Mouse (Mus musculus): ENCODE results near the gene Dvl1. TPM values are rescaled to one million over a fixed set of nuclear protein-coding genes. Genes with fewer than 3 reads are reported as not detected.
A peak's percentile ranks its signal among the peaks of the same experiment; 100 is the strongest.

Gene Dvl1
- polyA plus RNA-seq, 1 experiment from 2014 or later: 5.1 TPM

DNA sequence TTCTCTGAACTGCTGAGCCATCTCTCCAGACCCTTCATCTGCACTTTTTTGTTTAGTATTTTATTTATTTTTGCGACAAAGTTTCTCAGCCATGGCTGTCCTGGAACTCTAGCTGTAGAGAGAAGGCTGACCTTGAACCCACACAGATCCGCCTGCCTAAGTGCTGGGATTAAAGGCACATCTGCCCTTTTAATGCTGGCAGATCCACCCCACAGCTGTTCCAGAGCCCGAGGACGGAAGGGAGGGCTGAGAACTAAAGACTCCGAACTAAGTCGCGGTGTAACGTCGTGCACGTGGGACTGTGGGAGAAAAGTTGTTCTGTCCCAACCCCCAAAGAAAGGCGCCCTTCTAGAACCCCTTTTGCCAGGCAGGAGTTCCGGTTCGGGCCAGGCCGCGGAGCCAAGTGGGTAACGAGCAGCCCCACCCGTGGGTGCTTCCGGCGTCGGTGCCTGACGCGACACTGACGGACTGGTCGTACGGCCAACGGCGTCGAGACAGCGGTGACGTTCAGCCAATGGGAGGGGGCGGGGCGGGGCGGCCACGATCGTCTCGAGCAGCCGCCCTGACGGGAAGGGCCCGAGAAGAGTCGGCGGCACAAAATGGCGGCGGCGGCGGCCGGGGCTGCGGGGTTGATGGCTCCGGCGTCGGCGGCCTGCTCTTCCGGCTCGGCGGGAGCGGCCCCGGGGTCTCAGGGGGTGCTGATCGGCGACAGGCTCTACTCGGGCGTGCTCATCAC, 35.1 kb upstream of the Dvl1 start, which contains the start of gene Ccnl2:
TSS of gene Ccnl2 (plus strand) at position 561 of the 736 bp plus-strand sequence.
- peaks cover 75% of the 10 kb centered on the region for H3K36me3 ChIP-seq (replicated peaks; ENCODE audit: insufficient read depth, low read length)
- H3K9ac ChIP-seq (replicated peaks): peak within 1 kb of the TSS; percentile 100
- peak within 1 kb of the TSS; percentile 100 for H3K4me3 ChIP-seq (ENCODE audit: low read depth, low read length)
- under 1% methylated on average over 50 of the region's 60 CpGs for WGBS (ENCODE audit: insufficient replicate concordance)
- H3K4me2 ChIP-seq (ENCODE audit: low read depth, low read length): peak within 1 kb of the TSS; percentile 95
- peaks cover 22% of the 10 kb centered on the region for H3K4me1 ChIP-seq (ENCODE audit: insufficient read depth)
- TF ChIP-seq EP300 (IDR thresholded peaks at IDR 0.05; ENCODE audit: low read depth): peak; percentile 26; the same call in 1 of the 2 replicates
- TF ChIP-seq CTCF (IDR thresholded peaks at IDR 0.05; ENCODE audit: low read depth): no peak
- no peaks in the 10 kb centered on the region for H3K27me3 ChIP-seq (ENCODE audit: insufficient read depth, low read length)
- peak within 1 kb of the TSS; percentile 96 for H3K27ac ChIP-seq (ENCODE audit: low read depth)
- H3K9me3 ChIP-seq (ENCODE audit: low read length): no peaks in the 10 kb centered on the region
- DNase-seq: peak; percentile 98
- peak; percentile 99 for ATAC-seq

DNA sequence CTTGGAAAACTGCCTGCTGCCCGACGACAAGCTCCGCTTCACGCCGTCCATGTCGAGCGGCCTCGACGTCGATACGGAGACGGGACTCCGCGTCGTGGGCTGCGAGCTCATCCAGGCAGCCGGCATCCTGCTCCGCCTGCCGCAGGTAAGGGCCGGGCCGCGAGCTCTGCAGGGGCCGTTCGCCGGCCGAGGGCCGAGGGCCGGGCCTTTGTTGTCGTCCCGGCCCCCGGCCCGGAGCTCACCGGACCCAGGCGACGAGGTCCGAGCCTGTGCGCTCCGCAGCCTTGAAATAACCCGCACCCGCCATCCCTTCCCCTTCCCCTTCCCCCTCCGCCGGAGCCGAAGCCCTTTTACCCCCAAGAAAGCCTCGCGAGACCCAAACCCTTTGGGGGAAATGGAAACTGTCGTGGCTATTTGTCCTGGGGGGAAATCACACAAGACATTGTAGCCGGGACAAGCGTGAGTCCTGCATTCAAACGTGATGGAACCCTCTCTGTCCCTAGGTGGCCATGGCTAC, 34.5 kb upstream of the Dvl1 start:
- peak; percentile 38 for ATAC-seq
- Histone ChIP-seq H3K4me1 (ENCODE audit: insufficient read depth) (peaks cover 22% of the 10 kb centered on the region), H3K4me3 (ENCODE audit: low read depth, low read length) (peak overlapping the region; percentile 100), H3K9ac (replicated peaks) (peak overlapping the region; percentile 100), H3K27me3 (ENCODE audit: insufficient read depth, low read length) (no peaks in the 10 kb centered on the region), H3K27ac (ENCODE audit: low read depth) (peak overlapping the region; percentile 95), H3K4me2 (ENCODE audit: low read depth, low read length) (peak overlapping the region; percentile 95), H3K36me3 (replicated peaks; ENCODE audit: insufficient read depth, low read length) (peaks cover 75% of the 10 kb centered on the region), H3K9me3 (ENCODE audit: low read length) (no peaks in the 10 kb centered on the region)
- no peak for TF ChIP-seq CTCF (IDR thresholded peaks at IDR 0.05; ENCODE audit: low read depth)
- TF ChIP-seq EP300 (IDR thresholded peaks at IDR 0.05; ENCODE audit: low read depth): no peak
- DNase-seq: peak; percentile 63
- WGBS (ENCODE audit: insufficient replicate concordance): under 1% methylated on average over 49 of the region's 49 CpGs

DNA sequence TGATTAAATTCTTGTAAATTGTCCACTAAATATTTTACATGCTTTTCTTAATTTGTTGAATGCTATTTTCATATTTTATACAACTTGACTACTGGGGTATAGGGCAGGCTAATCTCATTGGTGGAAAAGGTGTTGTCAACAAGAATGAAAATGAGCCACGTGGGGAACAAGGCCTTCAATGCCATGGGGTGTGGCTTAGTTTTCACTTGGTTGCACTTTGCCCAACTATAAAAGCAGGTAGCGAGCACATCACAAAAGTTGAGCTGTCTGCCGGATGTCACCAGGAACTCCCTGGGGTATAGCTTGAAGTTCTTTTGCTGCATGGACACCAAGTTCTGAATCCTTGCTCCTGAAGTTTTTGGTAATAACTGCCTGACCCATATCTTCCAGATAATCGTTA, 29.7 kb upstream of the Dvl1 start:
- no peak for DNase-seq
- H3K4me1 ChIP-seq (ENCODE audit: insufficient read depth): peaks cover 13% of the 10 kb centered on the region
- 75% methylated on average over 4 of the region's 4 CpGs for WGBS (ENCODE audit: insufficient replicate concordance)
- H3K9me3 ChIP-seq (ENCODE audit: low read length): no peaks in the 10 kb centered on the region
- peaks cover 87% of the 10 kb centered on the region for H3K36me3 ChIP-seq (replicated peaks; ENCODE audit: insufficient read depth, low read length)
- no peak overlapping the region for H3K27ac ChIP-seq (ENCODE audit: low read depth)
- no peaks in the 10 kb centered on the region for H3K27me3 ChIP-seq (ENCODE audit: insufficient read depth, low read length)
- H3K9ac ChIP-seq (replicated peaks): no peak overlapping the region
- ATAC-seq: no peak
- TF ChIP-seq CTCF (IDR thresholded peaks at IDR 0.05; ENCODE audit: low read depth) (no peak), EP300 (IDR thresholded peaks at IDR 0.05; ENCODE audit: low read depth) (no peak)
- no peak overlapping the region for H3K4me3 ChIP-seq (ENCODE audit: low read depth, low read length)
- H3K4me2 ChIP-seq (ENCODE audit: low read depth, low read length): no peak overlapping the region

DNA sequence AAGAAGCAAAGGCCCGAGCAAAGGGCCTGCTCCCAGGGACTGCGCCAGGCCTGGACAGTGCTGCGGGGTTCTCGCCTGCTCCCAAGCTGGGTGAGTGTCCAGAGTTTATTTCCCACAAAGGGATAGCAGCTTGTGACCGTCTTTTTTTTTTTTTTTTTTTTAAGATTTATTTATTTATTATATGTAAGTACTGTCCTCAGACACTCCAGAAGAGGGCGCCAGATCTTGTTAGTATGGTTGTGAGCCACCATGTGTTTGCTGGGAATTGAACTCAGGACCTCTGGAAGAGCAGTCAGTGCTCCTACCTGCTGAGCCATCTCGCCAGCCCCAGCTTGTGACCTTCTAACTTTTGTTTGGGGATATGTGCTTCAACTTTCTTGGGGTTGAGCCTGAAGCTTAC, 26.2 kb upstream of the Dvl1 start:
- 75% methylated on average over 7 of the region's 7 CpGs for WGBS (ENCODE audit: insufficient replicate concordance)
- no peak for TF ChIP-seq EP300 (IDR thresholded peaks at IDR 0.05; ENCODE audit: low read depth)
- peak; percentile 45; the same call in 1 of the 2 replicates for TF ChIP-seq CTCF (IDR thresholded peaks at IDR 0.05; ENCODE audit: low read depth)
- Histone ChIP-seq H3K4me1 (ENCODE audit: insufficient read depth) (no peaks in the 10 kb centered on the region), H3K27me3 (ENCODE audit: insufficient read depth, low read length) (no peaks in the 10 kb centered on the region), H3K9ac (replicated peaks) (no peak overlapping the region), H3K9me3 (ENCODE audit: low read length) (no peaks in the 10 kb centered on the region), H3K27ac (ENCODE audit: low read depth) (no peak overlapping the region), H3K36me3 (replicated peaks; ENCODE audit: insufficient read depth, low read length) (peaks cover 94% of the 10 kb centered on the region), H3K4me2 (ENCODE audit: low read depth, low read length) (no peak overlapping the region), H3K4me3 (ENCODE audit: low read depth, low read length) (no peak overlapping the region)
- ATAC-seq (no peak), DNase-seq (no peak)

DNA sequence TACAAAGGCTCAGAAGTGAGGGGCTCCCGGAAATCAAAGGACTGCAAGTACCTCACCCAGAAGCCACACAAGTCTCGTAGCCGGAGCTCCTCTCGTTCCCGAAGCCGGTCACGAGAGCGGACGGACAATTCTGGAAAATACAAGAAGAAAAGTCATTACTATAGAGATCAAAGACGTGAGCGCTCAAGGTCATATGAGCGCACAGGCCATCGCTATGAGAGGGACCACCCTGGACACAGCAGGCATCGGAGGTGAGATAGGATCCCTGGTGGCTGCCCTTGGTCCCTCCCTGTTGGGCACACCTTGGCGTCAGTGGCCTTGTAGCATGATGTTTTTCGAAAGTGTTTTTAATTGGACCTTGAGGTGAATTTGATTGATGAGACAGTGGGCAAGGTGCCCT, 23.8 kb upstream of the Dvl1 start:
- DNase-seq (no peak), ATAC-seq (no peak)
- Histone ChIP-seq H3K4me1 (ENCODE audit: insufficient read depth) (no peaks in the 10 kb centered on the region), H3K27me3 (ENCODE audit: insufficient read depth, low read length) (no peaks in the 10 kb centered on the region), H3K27ac (ENCODE audit: low read depth) (no peak overlapping the region), H3K4me3 (ENCODE audit: low read depth, low read length) (no peak overlapping the region), H3K4me2 (ENCODE audit: low read depth, low read length) (no peak overlapping the region), H3K9ac (replicated peaks) (no peak overlapping the region), H3K36me3 (replicated peaks; ENCODE audit: insufficient read depth, low read length) (peaks cover 80% of the 10 kb centered on the region), H3K9me3 (ENCODE audit: low read length) (no peaks in the 10 kb centered on the region)
- WGBS (ENCODE audit: insufficient replicate concordance): 94% methylated on average over 16 of the region's 16 CpGs
- no peak for TF ChIP-seq EP300 (IDR thresholded peaks at IDR 0.05; ENCODE audit: low read depth)
- no peak for TF ChIP-seq CTCF (IDR thresholded peaks at IDR 0.05; ENCODE audit: low read depth)

DNA sequence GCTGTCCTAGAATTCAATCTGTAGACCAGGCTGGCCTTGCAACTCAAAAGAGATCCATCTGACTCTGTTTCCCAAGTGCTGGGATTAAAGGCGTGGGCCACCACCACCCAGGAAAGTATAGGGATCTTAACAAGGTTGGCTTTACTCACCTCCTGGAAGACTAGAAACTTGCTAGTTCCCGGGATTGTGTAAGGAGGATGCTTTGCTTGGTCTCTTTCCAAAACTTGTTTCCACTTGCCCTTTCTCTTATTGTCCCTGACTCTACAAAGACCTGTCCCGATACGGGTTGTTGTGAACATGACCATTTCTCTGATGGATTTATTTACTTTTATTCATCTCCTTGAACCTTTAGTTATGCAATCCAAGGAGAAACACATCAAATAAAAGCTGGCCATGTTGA, 17.3 kb upstream of the Dvl1 start:
- DNase-seq (no peak), ATAC-seq (no peak)
- H3K36me3 ChIP-seq (replicated peaks; ENCODE audit: insufficient read depth, low read length): peaks cover 26% of the 10 kb centered on the region
- H3K4me1 ChIP-seq (ENCODE audit: insufficient read depth): peaks cover 23% of the 10 kb centered on the region
- H3K4me3 ChIP-seq (ENCODE audit: low read depth, low read length): no peak overlapping the region
- no peak overlapping the region for H3K9ac ChIP-seq (replicated peaks)
- no peak for TF ChIP-seq CTCF (IDR thresholded peaks at IDR 0.05; ENCODE audit: low read depth)
- no peak for TF ChIP-seq EP300 (IDR thresholded peaks at IDR 0.05; ENCODE audit: low read depth)
- no peak overlapping the region for H3K4me2 ChIP-seq (ENCODE audit: low read depth, low read length)
- H3K27ac ChIP-seq (ENCODE audit: low read depth): no peak overlapping the region
- H3K9me3 ChIP-seq (ENCODE audit: low read length): no peaks in the 10 kb centered on the region
- H3K27me3 ChIP-seq (ENCODE audit: insufficient read depth, low read length): no peaks in the 10 kb centered on the region
- WGBS (ENCODE audit: insufficient replicate concordance): 90% methylated on average over 4 of the region's 4 CpGs
